ENCODE assay signal across 25 mouse cellular contexts in the genomic region with DNA sequence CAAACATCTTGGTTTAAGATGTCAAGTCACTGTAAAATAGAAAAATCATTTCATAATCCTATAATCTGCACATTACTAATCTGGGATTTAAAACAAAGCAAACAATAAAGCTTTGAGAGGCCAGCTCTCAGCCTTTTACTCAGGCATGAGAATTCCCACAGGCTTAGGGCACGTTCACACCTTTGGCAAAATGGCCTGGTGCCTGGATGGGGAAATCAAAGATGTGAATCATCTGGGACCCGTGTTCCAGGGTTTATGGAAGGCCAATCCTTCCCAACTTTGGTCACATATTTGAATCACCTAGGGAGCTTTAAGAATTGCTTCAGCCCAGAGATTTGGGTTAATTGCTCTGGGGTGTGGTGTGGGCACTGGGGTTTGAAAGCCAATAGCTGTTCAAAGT. TPM values are rescaled to one million over a fixed set of nuclear protein-coding genes. Genes with fewer than 3 reads are reported as not detected.
DNase-seq lines count a peak whose midpoint lies in the region; ATAC-seq lines count a peak whose summit lies in the region.
"Had no signal": no experiment of that assay in that cellular context is flagged by ENCODE, and none has a peak within 500 bp of the region (broad histone marks: within the 10 kb centered on the region; RNA-seq: fewer than 3 reads in every experiment).

No protein-coding gene starts in this region.

- peaks cover 20% of the 10 kb centered on the region for H3K27me3 ChIP-seq in limb, embryonic 12.5 days
- peaks cover 8% of the 10 kb centered on the region for H3K27me3 ChIP-seq in limb, embryonic 10.5 days (ENCODE audit: low read depth, poor library complexity, severe bottlenecking)
- H3K27me3 ChIP-seq: CH12.LX; embryonic facial prominence, embryonic 12.5 days had no signal

- H3K27ac ChIP-seq in limb, embryonic 12.5 days: peak overlapping the region; percentile 31; the same call in 1 of the 2 replicates
- no peak overlapping the region for H3K27ac ChIP-seq in limb, embryonic 10.5 days
- H3K27ac ChIP-seq: embryonic facial prominence, embryonic 10.5 days; embryonic facial prominence, embryonic 12.5 days; forebrain, embryonic 10.5 days; forebrain, embryonic 12.5 days had no signal

- no peak for ATAC-seq in limb, embryonic 12.5 days (ENCODE audit: insufficient number of reproducible peaks, insufficient read depth, low FRiP score, low TSS enrichment, low read depth)
- ATAC-seq: CD4-positive, CD25-positive, alpha-beta regulatory T cell, adult 4 months; forebrain, embryonic 14.5 days; forebrain, embryonic 16.5 days had no signal

- 26% methylated on average over 2 of the region's 2 CpGs for WGBS in limb, embryonic 12.5 days
- 45% methylated on average over 2 of the region's 2 CpGs for WGBS in limb, embryonic 10.5 days

- H3K9ac ChIP-seq in limb, embryonic 12.5 days (replicated peaks): no peak overlapping the region
- H3K9ac ChIP-seq: embryonic facial prominence, embryonic 12.5 days; forebrain, embryonic 12.5 days had no signal

- H3K4me1 ChIP-seq in limb, embryonic 12.5 days (replicated peaks): peaks cover 27% of the 10 kb centered on the region
- peaks cover 45% of the 10 kb centered on the region for H3K4me1 ChIP-seq in limb, embryonic 10.5 days

- no peak overlapping the region for H3K4me2 ChIP-seq in limb, embryonic 12.5 days
- H3K4me2 ChIP-seq: embryonic facial prominence, embryonic 12.5 days; forebrain, embryonic 12.5 days had no signal

- H3K4me3 ChIP-seq in limb, embryonic 12.5 days (replicated peaks): no peak overlapping the region
- H3K4me3 ChIP-seq in limb, embryonic 10.5 days: no peak overlapping the region
- H3K4me3 ChIP-seq: embryonic facial prominence, embryonic 10.5 days; embryonic facial prominence, embryonic 12.5 days; forebrain, embryonic 10.5 days; forebrain, embryonic 12.5 days had no signal

- peak; percentile 31 for DNase-seq in adrenal gland, postnatal 14 days
- DNase-seq in adrenal gland, adult 2 months: no peak
- no peak for DNase-seq in limb, embryonic 10.5 days (ENCODE audit: low spot score)
- peak; percentile 21 for DNase-seq in NIH3T3 (ENCODE audit: low read depth)
- DNase-seq in fat pad, adult 2 months (ENCODE audit: extremely low read depth, low read depth, low spot score): peak; percentile 54
- DNase-seq in layer of hippocampus, adult 9-11 months: no peak
- DNase-seq in cerebellum, adult 11 months: no peak
- DNase-seq: adrenal gland, adult 8-10 months; adrenal gland, postnatal 25 days; B cell, adult 2 months; cerebellum, adult 11-12 months; cerebellum, adult 2 months; cerebellum, adult 9-10 months; cerebellum, postnatal 10 days; cerebellum, postnatal 25 days had no signal

- H3K9me3 ChIP-seq in limb, embryonic 12.5 days: no peaks in the 10 kb centered on the region
- H3K9me3 ChIP-seq in limb, embryonic 10.5 days (replicated peaks): no peaks in the 10 kb centered on the region
- H3K9me3 ChIP-seq: embryonic facial prominence, embryonic 10.5 days; embryonic facial prominence, embryonic 12.5 days; forebrain, embryonic 10.5 days; forebrain, embryonic 12.5 days; G1E had no signal

- no peaks in the 10 kb centered on the region for H3K36me3 ChIP-seq in limb, embryonic 12.5 days
- no peaks in the 10 kb centered on the region for H3K36me3 ChIP-seq in limb, embryonic 10.5 days
- H3K36me3 ChIP-seq: embryonic facial prominence, embryonic 10.5 days; embryonic facial prominence, embryonic 12.5 days; forebrain, embryonic 10.5 days; forebrain, embryonic 12.5 days; G1E had no signal

RNA-seq across cellular contexts. Expression of gene Hps1, which starts 18.1 kb away (rescaled TPM):
- 18.9 and 19.8 TPM in 2 replicates for total RNA-seq in adrenal gland, postnatal 14 days (2021)
- total RNA-seq in adrenal gland, adult 2 months (2021): 10 to 100 TPM; 25.7 to 29.1 TPM
- 185 and 307 TPM in 2 replicates for polyA plus RNA-seq in adrenal gland, adult 2 months (2012; rRNA removed)
- polyA plus RNA-seq in limb, embryonic 12.5 days (2016; fragmentation: Nextera tagmentation; extraction: Ambion mirVana): 14.5 and 15.4 TPM in 2 replicates
- 16.2 and 17.2 TPM in 2 replicates for polyA plus RNA-seq in limb, embryonic 10.5 days (2016; fragmentation: Nextera tagmentation; extraction: Ambion mirVana)

RNA-seq across cellular contexts. Expression of gene Pyroxd2, which starts 45.3 kb away (rescaled TPM):
- total RNA-seq in adrenal gland, postnatal 14 days (2021): 18.5 and 19.8 TPM in 2 replicates
- 10 to 100 TPM; 26.5 to 32.0 TPM for total RNA-seq in adrenal gland, adult 2 months (2021)
- polyA plus RNA-seq in adrenal gland, adult 2 months (2012; rRNA removed): 40.8 and 49.4 TPM in 2 replicates
- 1.2 and 1.4 TPM in 2 replicates for polyA plus RNA-seq in limb, embryonic 12.5 days (2016; fragmentation: Nextera tagmentation; extraction: Ambion mirVana)
- polyA plus RNA-seq in limb, embryonic 10.5 days (2016; fragmentation: Nextera tagmentation; extraction: Ambion mirVana): 0.30 and 0.74 TPM in 2 replicates
- total RNA-seq: CH12.LX had no signal

Comparison
In these comparisons a context has a peak if more than half of its experiments do, and no peak if none do; other contexts are left out.
1. DNase-seq: peak in adrenal gland, postnatal 14 days (single experiment), NIH3T3 (single experiment) and fat pad, adult 2 months (single experiment); none in adrenal gland, adult 2 months (single experiment), limb, embryonic 10.5 days (single experiment), layer of hippocampus, adult 9-11 months (single experiment) and cerebellum, adult 11 months (single experiment).
2. RNA of gene Hps1, which starts 18.1 kb away (polyA plus RNA-seq): 185 to 307 TPM in adrenal gland, adult 2 months; 16.2 to 17.2 TPM in limb, embryonic 10.5 days and 14.5 to 15.4 TPM in limb, embryonic 12.5 days; every median in the first group is over 10 times any median in the second.
3. RNA of gene Pyroxd2, which starts 45.3 kb away (polyA plus RNA-seq): 40.8 to 49.4 TPM in adrenal gland, adult 2 months; 1.2 to 1.4 TPM in limb, embryonic 12.5 days and 0.30 to 0.74 TPM in limb, embryonic 10.5 days; every median in the first group is over 10 times any median in the second.